Mouse (Mus musculus): ENCODE measurements around the gene Gdf7.

GRCm38 (mm10) chr12:8325943-8326522 lies 24.3 kb upstream of the Gdf7 start:
- TF ChIP-seq GATA1 (IDR thresholded peaks at IDR 0.05; ENCODE audit: borderline replicate concordance, low read length) (no peak), FLI1 (IDR thresholded peaks at IDR 0.05; ENCODE audit: low read length) (no peak)

Measured in megakaryocyte, embryonic 14.5 days (primary cell).